Mouse (Mus musculus): ENCODE results near the gene Ralgps2.

DNA sequence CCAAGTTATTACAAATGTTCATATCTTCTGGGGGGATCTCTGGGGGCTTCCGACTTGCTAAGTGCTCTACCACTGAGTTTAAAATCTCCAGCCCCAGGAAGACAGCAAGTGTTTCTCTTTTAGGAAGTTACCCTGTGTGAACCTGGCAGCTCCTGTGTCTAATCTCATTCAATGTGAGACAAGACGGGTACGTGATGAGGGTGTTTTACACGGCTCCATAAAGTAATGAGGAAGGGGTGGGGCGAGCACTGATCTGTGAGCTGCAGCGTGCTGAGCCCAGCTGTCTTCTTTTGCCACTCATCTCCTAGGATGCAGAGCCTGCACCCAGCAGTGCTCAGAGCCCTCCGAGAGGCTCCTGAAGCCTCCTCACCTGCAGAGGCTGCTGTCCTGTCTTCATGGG, 127.5 kb downstream of the Ralgps2 start:
- no peak for TF ChIP-seq MAX (IDR thresholded peaks at IDR 0.05; ENCODE audit: low read length)
- no peak for TF ChIP-seq TCF12 (IDR thresholded peaks at IDR 0.05; ENCODE audit: low read depth, low read length)
- TF ChIP-seq CTCF (IDR thresholded peaks at IDR 0.05 in 2 of 3, conservative IDR thresholded peaks at IDR 0.05 in 1 of 3; ENCODE audit: control insufficient read depth in 1 of 3, insufficient read depth in 1 of 3, low read depth in 2 of 3, low read length in 3 of 3, poor library complexity in 1 of 3, severe bottlenecking in 1 of 3): no peak
- TF ChIP-seq POLR2A (IDR thresholded peaks at IDR 0.05; ENCODE audit: control insufficient read depth in 1 of 2, insufficient read depth in 1 of 2, low read depth in 1 of 2, low read length in 2 of 2, poor library complexity in 1 of 2): no peak
- no peak for TF ChIP-seq TAL1 (IDR thresholded peaks at IDR 0.05; ENCODE audit: low read length)
- TF ChIP-seq MEF2A (IDR thresholded peaks at IDR 0.05; ENCODE audit: extremely low read depth, insufficient replicate concordance, low read depth, low read length, poor library complexity, severe bottlenecking): no peak
